Mouse (Mus musculus): ENCODE data around the gene Zfp280b.

Gene Zfp280b

DNA sequence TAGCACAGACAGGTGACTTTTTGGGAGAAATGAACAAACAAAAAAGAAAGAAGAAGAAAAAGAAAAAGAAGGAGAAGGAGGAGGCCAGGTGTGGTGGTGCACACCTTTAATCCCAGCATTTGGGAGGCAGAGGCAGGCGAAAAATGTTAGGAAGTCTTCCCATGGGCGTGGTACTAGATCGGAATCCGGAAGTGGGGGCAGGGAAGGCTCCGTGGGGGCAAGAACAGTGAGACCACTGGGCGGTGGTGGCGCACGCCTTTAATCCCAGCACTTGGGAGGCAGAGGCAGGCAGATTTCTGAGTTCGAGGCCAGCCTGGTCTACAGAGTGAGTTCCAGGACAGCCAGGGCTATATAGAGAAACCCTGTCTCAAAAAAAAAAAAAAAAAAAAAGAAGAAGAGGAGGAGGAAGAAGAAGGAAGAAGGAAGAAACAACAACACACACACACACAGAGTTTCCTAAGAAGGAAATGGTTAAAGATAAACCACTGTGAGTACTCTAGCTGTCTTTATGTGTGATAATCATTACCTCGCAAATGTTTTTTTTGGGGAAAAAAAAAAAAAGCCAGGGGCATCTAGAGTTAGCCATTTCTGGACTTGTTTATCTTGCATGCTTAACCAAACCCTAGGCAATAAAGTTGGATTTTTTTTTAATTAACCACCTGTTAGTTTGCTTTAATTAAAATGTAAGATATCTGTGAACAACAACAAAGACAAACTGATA, 6.8 kb upstream of the Zfp280b start:
- TF ChIP-seq GATA4 (IDR thresholded peaks at IDR 0.05; ENCODE audit: insufficient replicate concordance, low read length), result no peak

DNA sequence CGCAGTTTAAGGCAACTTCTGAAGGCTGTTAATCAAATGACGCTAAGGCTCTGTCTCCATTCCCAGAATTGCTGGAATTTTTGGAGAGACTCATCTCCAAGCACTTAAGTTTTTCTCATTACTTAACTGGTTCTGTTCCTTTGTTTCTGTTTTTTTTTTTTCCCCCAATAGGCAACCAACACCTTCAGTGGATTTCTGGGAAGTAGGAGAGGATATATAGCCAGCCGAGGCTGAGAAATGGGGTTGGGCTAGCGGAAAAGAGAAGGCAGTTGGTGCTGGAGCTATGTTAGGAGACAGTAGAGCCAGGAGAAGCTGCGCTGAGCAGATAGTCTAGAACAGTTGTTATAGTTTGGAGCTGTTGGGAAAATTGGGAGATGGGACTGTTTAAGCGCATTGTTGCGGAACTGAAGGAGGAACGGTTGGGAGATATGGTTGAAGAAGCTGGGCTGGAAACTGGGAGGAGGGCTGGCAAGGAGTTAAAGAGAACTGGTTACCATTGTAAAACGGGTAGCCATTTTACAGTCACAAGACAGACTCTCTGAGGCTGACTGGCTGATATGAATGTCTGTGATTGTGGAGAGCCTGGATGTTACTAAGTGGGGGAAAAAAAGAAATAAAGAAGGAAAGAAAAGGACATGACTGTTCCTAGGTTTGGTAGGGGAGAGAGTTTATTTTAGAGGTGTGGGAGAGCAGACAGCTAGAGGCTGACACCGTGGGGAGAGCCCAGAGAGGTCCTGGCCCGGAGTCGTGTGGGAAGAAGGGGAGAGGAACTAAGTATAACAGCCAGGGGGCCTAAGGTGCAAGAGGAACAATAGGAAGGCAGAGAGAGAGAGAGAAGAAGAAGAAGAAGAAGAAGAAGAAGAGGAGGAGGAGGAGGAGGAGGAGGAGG, 5.1 kb upstream of the Zfp280b start:
- no peak for TF ChIP-seq GATA4 (IDR thresholded peaks at IDR 0.05; ENCODE audit: insufficient replicate concordance, low read length)

DNA sequence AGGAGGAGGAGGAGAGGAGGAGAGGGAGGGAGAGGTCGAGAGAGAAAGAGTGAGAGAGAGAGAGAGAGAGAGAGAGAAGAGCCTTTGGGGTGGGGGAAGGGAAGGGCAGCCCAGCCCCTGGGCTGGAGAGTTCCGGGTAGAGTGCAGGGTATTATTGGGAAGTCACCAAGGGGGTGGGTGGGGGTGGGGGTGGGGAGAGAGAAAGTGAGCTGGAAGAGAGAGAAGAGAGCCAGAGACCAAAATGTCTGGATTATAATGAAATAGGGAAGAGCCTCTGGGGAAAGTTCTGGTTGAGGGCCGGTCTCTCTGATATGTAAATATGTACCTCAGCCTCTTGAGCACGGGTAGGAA, 4.5 kb upstream of the Zfp280b start:
- TF ChIP-seq GATA4 (IDR thresholded peaks at IDR 0.05; ENCODE audit: insufficient replicate concordance, low read length), result no peak

DNA sequence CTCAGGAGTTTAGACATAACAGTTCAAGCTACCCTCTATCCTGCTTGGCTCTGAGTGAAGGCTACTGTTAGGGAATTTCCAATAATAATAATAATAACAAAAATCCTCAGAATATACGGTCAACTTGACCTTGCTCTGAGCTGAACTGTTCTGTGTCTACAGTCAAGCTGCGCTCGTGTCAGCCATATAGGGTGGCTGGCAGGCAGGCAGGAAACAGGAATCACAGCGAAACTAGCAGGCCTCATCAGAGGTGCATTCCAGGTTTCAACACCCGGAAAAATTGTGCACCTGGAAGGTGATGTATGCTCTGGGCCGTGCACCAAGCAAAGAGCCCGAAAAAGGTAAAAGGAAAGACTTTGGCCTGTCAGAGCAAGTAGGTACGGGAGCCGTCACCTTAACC, 4.1 kb upstream of the Zfp280b start:
- TF ChIP-seq GATA4 (IDR thresholded peaks at IDR 0.05; ENCODE audit: insufficient replicate concordance, low read length), result no peak

DNA sequence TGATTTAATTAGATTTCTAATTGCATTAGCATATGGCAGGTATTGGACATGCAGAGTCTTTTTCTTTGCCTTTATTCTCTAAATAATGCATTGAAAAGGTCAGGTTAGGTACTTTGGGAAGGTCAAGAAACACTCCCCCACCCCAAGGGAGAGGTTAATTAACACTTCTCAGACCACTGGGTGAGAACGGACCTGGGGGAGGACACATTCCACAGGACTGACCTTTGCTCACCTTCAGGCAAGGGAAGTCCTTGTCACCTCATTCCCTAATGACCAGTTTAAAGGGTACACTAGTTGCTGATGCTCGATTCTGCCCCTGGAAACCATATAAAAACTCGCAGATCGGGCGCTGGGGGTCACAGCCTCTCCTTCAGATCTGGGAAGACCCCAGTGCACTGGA, 3.2 kb upstream of the Zfp280b start:
- no peak for TF ChIP-seq GATA4 (IDR thresholded peaks at IDR 0.05; ENCODE audit: insufficient replicate concordance, low read length)

DNA sequence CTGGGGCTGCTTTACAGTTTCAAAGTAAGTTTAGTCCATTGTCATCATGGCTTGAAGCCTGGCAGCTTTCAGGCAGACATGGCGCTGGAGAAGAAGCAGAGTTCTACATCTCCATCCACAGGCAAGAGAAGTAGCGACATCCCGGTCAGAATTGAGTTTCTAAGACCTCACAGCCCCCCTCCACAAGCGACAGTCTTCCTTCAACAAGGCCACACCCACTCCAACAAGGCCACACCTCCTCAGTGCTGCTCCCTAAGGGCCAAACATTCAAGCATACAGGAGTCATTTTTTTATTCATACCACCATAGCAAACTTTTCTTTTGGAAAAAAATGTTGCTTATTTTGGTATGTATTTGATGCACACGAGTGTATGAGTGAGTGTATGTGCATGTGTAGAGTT, 2.0 kb upstream of the Zfp280b start:
- no peak for TF ChIP-seq GATA4 (IDR thresholded peaks at IDR 0.05; ENCODE audit: insufficient replicate concordance, low read length)

DNA sequence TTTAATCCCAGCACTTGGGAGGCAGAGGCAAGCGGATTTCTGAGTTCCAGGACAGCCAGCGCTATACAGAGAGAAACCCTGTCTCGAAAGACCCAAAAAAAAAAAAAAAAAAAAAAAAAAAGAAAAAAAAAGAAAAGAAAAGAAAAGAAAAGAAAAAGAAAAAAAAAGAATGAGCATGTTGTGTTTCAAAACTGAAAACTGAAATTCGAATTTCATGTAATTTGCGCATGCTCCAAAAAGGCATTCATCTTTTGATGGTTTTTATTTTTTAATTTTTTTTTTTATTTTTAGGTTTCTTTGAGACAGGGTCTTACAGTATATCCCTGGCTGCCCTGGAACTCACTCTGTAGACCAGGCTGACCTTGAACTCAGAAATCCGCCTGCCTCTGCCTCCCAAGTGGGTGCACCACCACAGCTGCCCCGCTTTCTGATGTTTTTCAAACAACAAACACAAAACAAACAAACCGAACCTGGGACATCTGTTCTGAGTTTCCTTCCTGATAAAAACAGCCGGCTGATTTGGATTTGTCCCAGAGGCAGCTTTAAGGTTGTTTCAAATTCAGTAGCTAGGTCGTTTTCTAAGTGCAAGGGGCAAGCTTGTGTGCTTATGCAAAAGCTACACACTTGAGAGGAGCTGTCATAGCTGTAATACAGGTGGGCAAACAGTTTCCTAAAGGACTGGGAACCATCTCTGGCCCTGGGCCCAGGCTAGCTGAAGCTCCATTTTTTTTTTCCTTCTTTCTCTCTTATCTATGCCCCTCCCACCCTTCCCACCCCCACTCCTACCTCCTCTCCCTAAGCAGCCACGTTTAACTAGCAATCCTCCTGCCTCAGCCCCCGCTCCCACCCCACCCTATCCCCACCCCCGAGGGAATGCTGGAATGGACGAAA, 694 bp upstream of the Zfp280b start:
- no peak; the same call in 1 of the 2 replicates for TF ChIP-seq GATA4 (IDR thresholded peaks at IDR 0.05; ENCODE audit: insufficient replicate concordance, low read length)

DNA sequence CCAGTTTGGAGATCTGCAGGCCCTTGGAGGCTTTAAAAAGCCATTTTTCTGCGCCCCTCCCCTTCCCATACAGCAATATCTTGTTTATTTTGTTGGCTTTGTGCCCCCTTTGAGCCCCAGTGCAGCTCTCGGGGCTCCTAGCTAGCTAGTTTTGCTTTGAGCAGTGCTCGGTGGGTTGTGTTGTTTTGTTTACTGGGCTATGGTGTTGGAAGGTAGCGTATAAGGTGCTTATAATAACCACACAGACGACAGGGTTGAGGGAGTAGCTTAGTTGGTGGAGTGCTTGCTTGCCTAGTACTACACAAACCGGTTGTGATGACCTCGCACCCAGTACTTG, 637 bp downstream of the Zfp280b start:
- no peak for TF ChIP-seq GATA4 (IDR thresholded peaks at IDR 0.05; ENCODE audit: insufficient replicate concordance, low read length)

DNA sequence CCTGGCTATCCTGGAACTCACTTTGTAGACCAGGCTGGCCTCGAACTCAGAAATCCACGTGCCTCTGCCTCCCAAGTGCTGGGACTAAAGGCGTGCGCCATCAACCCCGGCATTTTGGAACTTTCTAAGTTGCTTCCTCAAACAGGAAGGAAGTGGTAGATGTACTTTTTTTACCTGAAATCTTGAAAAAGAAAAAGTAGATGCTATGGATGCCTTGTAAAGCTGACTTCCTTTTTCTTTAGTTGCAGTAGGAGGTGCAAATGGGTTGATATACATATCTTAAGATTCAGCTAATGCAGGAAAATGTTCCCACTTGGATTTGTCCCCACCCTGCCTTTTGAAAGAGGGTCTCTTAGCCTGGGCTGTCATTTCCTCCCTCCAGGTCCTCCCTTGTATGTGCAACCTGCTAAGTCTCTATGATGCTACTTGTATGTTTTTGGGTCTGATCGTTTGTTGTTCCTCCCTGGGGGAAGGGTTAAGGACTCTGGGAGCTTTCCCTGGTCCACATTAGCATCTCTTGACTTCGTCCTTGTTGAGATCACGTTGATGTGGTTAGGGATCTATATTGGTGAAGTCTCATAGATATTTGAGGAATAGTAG, 1.7 kb downstream of the Zfp280b start:
- no peak for TF ChIP-seq GATA4 (IDR thresholded peaks at IDR 0.05; ENCODE audit: insufficient replicate concordance, low read length)

DNA sequence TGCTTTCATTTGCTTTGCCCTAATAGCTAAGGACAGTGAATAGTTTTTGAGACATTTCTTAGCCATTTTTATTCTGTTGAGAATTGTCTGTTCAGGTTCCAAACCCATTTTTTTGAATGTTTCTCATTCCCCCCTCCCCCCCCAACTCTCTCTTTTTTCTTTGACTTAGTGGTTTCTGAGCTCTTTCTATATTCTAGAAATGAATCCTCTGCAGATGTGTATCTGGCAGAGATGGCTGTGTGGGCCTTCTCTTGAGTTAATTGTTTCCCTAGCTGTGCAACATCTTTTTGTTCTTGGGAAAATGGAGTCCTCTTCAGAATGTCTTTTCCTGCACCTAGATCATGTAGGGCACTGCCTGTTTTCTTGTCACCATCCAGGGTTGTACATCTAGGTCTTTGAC, 2.8 kb downstream of the Zfp280b start:
- no peak for TF ChIP-seq GATA4 (IDR thresholded peaks at IDR 0.05; ENCODE audit: insufficient replicate concordance, low read length)

DNA sequence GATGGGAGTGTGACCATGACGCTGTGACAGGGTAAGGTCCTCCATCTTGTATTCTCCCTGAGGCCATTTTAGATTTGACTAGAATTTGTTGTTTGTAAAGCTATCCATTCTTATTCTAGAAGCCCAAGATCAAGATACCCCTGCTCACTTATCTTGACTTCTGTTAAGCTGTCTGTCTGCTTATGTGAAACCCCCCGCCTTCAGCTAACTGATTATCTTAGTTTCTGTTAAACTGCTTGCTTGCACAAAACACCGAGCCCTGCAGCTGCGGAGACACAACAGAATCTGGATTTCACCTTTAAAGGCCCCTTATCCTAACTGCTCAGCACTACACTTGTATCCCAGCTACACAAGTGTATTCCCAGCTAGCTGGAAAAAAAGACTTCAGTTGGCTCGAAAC, 4.5 kb downstream of the Zfp280b start:
- TF ChIP-seq GATA4 (IDR thresholded peaks at IDR 0.05; ENCODE audit: insufficient replicate concordance, low read length), result no peak

DNA sequence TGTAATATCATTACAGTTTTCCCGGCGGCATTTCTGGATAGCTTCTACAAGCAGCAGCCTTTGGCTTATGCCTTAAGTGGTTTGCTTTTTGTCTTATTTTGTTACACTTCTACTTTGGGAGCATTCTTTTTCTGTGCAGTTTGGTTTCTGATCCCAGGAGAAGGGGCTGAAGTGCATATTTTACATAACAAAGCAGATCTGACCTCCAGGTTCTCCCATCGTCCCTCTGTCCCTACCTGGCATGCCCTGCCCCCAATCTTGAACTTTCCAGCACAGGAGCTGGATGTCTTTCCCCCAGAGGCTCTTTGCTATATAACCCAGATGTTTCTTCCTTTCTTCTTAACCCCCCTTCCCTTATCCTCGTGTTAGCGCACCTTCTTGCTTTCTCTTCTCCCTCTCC, 12.9 kb downstream of the Zfp280b start:
- TF ChIP-seq GATA4 (IDR thresholded peaks at IDR 0.05; ENCODE audit: insufficient replicate concordance, low read length), result no peak

DNA sequence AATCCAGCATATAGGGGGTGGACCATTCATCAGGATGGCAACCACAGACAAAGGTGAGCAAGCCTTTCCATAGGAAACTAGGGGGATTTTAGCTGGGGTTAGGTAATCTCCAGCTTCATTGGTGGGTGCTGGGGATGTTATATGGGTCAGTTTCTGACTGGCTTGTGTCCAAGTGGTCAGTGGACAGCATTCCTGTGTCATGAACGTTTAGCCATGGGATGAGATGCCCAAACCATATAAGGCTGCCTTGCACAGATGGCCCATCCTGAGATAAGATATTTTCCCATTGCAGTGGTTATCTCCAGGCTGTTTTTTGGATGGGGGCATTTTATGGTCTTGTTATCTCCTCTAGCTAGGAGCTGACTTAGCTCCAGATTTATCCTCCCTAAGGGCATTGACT, 14.3 kb downstream of the Zfp280b start:
- TF ChIP-seq GATA4 (IDR thresholded peaks at IDR 0.05; ENCODE audit: insufficient replicate concordance, low read length), result no peak

DNA sequence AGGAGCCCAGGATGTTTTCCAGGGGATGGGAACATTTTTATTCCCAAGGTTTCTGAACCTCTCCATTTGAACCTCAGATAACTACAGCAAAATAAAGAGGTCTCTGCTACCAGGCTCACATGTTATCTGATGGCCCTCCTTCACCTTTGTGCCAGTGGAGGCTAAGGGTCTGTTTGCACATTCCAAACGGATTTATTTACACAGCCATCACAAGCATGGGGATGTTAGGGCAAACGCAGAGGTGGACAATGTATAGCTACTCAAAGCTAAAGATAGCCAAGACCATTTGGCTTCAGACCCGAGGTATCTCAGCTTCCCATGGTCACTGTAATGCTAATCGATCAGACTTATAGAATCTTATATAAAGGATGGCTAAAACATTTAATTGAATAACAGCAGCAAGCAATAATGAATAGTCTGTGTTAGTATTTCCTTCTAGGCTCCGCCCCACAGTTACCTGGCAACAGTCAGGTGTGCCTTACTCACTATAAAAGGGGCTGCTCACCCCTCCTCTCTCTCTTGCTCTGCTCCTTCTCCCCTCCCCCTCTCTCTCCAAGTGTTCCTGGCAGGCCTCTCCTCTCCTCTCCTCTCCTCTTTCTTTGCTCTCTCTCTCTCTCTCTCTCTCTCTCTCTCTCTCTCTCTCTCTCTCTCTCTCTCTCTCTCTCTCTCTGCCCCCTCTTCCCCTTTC, 14.9 kb downstream of the Zfp280b start:
- no peak for TF ChIP-seq GATA4 (IDR thresholded peaks at IDR 0.05; ENCODE audit: insufficient replicate concordance, low read length)

DNA sequence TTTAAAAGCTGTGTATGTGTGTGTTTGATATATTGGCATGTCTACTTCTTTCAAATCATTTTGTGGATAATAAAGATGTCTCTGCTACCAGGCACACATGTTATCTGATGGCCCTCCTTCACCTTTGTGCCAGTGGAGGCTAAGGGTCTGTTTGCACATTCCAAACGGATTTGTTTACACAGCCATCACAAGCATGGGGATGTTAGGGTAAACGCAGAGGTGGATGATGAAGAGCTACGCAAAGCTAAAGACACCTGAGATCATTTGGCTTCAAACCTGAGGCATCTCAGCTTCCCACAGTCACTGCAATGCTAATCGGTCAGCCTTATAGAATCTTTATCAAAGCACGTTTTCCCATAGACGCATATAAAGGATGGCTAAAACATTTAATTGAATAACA, 16.5 kb downstream of the Zfp280b start:
- TF ChIP-seq GATA4 (IDR thresholded peaks at IDR 0.05; ENCODE audit: insufficient replicate concordance, low read length), result no peak

Measured in liver, adult (tissue).